Mouse (Mus musculus): ENCODE results near the gene Defb11.
"Not testable (repeated sequence)": the region's sequence is repeated elsewhere in the genome, so short reads cannot be mapped to it uniquely, and the experiment has no call there.

Gene Defb11

GRCm38 (mm10) chr8:21906290-21906689 is at the start of gene Defb11:
Defb11 (minus strand) TSS chr8:21906412.
- DNase-seq (ENCODE audit: low read depth, low spot score): not testable (repeated sequence)

DNA sequence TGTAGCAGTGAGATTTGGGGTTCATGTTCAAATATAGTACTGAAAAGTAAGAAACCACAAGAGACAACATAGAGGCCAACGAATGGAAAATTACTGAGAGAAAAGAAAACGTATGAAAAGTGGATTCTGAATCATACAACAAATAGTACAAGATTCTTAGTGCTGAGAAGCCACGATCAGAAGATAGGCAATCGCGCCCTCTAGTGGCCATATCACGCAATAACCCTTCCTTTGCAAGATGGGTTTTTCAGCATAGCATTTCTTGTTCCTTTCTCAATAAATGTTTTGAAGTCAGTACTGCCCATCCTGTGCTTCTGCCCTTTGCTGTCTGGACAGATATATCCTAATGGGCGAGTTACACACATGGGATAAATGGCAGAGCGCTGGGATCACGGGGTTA is 49.1 kb upstream of the Defb11 start:
- peak; percentile 38 for DNase-seq (ENCODE audit: low read depth, low spot score)

- no peak for DNase-seq (ENCODE audit: low read depth, low spot score)
Observed at GRCm38 (mm10) chr8:21947311-21948017, 41.3 kb upstream of the Defb11 start.

DNA sequence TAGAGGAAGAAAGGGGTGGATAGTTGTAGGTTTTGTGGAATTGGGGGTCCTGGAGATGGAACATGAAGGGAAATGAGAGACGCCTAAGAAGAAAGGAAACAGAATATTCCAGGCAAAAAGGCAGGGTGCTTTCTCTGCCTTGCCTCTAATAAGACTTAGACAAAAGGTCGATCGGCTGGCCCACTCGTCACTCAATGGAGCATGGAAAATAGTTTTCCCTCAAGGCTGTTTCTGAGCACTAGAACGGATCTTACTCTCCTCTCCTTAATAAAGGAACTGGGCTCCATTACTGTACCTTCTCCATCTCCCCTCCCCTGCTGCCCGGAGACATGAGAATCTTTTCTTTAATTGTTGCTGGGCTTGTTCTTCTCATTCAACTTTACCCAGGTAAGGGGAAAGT is 40.2 kb upstream of the Defb11 start, which contains the start of gene Defb13:
Gene Defb13, plus strand, starts transcription at position 301 of the 400 bp plus-strand sequence.
- DNase-seq (ENCODE audit: low read depth, low spot score): no peak

GRCm38 (mm10) chr8:21938052-21938451 is 31.8 kb upstream of the Defb11 start, which contains the start of gene Defb35:
Defb35 (plus strand) TSS chr8:21938352.
- DNase-seq (ENCODE audit: low read depth, low spot score): not testable (repeated sequence)

DNA sequence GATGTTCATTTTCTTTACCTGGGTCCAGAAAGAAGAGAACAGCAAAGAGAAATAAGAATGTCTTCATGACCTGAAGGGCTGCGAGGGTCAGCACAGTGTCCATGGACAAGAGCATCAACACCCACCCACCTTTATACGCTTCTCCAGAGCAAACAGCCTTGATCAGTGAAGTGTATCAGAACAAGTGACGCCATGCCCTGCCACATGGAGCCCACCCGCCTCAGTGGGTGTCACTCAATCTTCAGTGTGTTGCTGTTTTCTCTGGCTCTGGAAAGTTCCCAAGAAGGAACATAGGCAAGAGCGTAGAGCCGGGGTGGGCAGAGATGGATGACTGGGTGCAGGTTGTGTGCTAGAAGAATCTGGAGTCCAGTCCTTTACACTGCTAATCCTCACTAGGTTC is 26.4 kb upstream of the Defb11 start, which contains the start of gene Defb15:
Gene Defb15, minus strand, starts transcription at position 101 of the 400 bp plus-strand sequence.
- no peak for DNase-seq (ENCODE audit: low read depth, low spot score)

DNA sequence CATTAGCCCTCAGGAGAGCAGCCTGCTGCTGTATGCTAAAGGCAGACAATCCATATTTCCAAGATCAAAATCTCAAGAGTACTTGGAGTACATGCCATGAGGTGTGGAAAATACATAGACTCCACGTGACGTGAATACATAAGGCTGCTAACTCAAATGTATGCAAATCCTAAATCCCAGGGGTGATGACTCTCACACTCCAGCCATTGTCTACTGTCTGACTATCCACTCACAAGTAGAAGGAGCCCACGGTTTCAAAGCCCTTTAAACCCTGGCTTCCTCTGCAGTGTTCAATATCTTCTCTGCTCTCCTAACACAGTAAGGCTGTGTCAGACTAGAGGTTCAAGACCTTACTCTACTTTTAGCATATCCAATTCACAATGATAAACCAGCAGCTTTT is 24.5 kb upstream of the Defb11 start:
- not testable (repeated sequence) for DNase-seq (ENCODE audit: low read depth, low spot score)

DNA sequence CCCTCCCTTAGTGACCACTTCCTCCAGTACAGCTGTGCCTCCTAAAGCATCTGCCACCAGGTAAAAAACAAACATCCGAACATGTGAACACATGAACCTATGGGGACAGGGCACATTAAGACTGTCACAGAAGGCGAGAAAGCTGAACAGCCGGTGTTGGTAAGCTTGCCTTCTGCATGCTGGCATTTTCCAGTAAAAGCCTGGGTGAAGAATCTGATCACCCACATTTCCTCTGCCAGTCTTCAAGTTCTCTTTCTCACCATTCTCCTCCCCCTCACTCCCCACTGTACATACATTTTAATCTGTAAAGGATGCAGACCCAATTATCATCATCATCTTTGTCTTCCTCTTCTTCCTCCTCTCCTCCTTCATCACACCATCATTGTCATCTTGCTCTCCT is 9.4 kb upstream of the Defb11 start:
- DNase-seq (ENCODE audit: low read depth, low spot score): no peak

DNA sequence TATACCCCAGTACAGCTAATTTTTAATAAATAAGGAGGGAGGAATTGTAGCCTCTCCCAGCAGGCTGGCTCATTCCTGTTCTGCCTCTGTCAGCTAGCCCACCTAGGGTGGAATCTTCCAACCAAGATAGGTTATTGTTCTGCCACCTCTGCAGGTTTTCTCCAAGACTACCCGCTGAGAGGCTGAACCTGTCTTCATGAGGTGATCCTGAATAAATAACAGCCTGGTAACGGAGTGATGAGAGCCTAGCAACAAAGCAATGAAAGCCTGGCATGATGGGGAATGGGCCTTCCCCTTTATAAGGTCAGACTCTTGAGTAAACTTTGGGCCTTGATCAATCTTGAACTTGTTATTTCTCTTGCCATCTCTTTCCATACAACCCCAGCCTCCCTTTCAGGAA is 6.3 kb upstream of the Defb11 start:
- DNase-seq (ENCODE audit: low read depth, low spot score): no peak

- DNase-seq (ENCODE audit: low read depth, low spot score): no peak
Observed at GRCm38 (mm10) chr8:21911931-21912330, 5.7 kb upstream of the Defb11 start.

GRCm38 (mm10) chr8:21885321-21885720 is 20.9 kb downstream of the Defb11 start, which contains the start of gene Defb9:
Defb9 (minus strand) TSS chr8:21885421.
- DNase-seq (ENCODE audit: low read depth, low spot score): not testable (repeated sequence)

- not testable (repeated sequence) for DNase-seq (ENCODE audit: low read depth, low spot score)
Observed at GRCm38 (mm10) chr8:21858586-21858985, 47.6 kb downstream of the Defb11 start, which contains the start of gene Defb10. Defb10 (plus strand) TSS chr8:21858901.
